Mouse (Mus musculus) neural tube, embryonic 12.5 days (tissue): ENCODE data around the gene Rarb. TPM values are rescaled to one million over a fixed set of nuclear protein-coding genes. Genes with fewer than 3 reads are reported as not detected.

Experiments used
- ATAC-seq: fragments of 200-750 bp; cut with Nextera tagmentation; 2 replicates; pipeline ENCODE4 v1.8.0; 2017; ENCODE audit warnings: low read depth, mild to moderate bottlenecking, moderate TSS enrichment, moderate library complexity; ENCODE audit not compliant: low FRiP score
- H3K27ac ChIP-seq: fragments of 300-500 bp; sonication (generic); 2 replicates; pipeline ENCODE4 v1.5.1; 2016
- H3K27me3 ChIP-seq: fragments of 300-500 bp; sonication (generic); replicated peaks from 2 replicates; pipeline ENCODE4 v1.6.1; 2016; ENCODE audit warnings: mild to moderate bottlenecking
- H3K36me3 ChIP-seq: fragments of 300-500 bp; sonication (generic); 2 replicates; pipeline ENCODE4 v1.6.1; 2016; ENCODE audit warnings: mild to moderate bottlenecking
- H3K4me1 ChIP-seq: fragments of 300-500 bp; sonication (generic); 2 replicates; pipeline ENCODE4 v1.6.1; 2016
- H3K4me2 ChIP-seq: fragments of 300-500 bp; sonication (generic); replicated peaks from 2 replicates; pipeline ENCODE4 v1.6.1; 2016; ENCODE audit warnings: mild to moderate bottlenecking
- H3K4me3 ChIP-seq: fragments of 300-500 bp; sonication (generic); 2 replicates; pipeline ENCODE4 v1.5.1; 2016
- H3K9ac ChIP-seq: fragments of 300-500 bp; sonication (generic); 2 replicates; pipeline ENCODE4 v1.6.1; 2016; ENCODE audit warnings: mild to moderate bottlenecking
- H3K9me3 ChIP-seq: fragments of 300-500 bp; sonication (generic); 2 replicates; pipeline ENCODE4 v1.6.1; 2016; ENCODE audit warnings: mild to moderate bottlenecking
- WGBS: fragments of 180-500 bp; shearing (Covaris S2); methylation state at CpG from one replicate; pipeline ENCODE4 v1.1.7; 2016; 5-methylcytosine and 5-hydroxymethylcytosine counted together
- polyA plus RNA-seq: library from polyadenylated mRNA; unstranded; fragments of >200 nt; fragmentation: Nextera tagmentation; extraction: Ambion mirVana; gene quantifications from 2 replicates; pipeline ENCODE4 v1.2.1, GENCODE M21; 2016

Rarb gene
- polyA plus RNA-seq, 1 experiment from 2014 or later: 47.5 TPM

DNA sequence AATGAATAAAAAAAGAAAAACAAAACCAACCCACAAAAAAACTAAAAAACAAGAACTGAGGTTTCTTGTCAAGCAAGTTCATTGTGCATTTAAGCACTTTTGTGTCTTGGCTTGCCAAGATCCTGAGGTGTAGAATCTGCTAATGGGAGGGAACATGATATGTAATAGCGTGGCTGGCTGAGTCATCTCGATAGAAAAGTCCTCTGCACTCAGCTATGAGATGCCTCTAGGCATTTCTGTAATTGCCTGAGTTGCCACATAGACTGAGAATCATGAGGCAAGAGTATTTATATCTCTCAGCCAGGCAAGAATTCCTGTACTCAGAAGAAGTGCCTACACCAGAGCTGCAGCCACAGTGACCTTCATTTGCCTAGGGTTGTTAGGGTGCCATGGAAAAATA lies 385.8 kb downstream of the Rarb start:
- no peak overlapping the region for H3K9ac ChIP-seq
- H3K9me3 ChIP-seq: no peaks in the 10 kb centered on the region
- no peaks in the 10 kb centered on the region for H3K4me1 ChIP-seq
- no peaks in the 10 kb centered on the region for H3K27me3 ChIP-seq
- WGBS: 76% methylated on average over 2 of the region's 2 CpGs
- no peak overlapping the region for H3K27ac ChIP-seq
- H3K36me3 ChIP-seq: peaks cover 59% of the 10 kb centered on the region
- H3K4me2 ChIP-seq: no peak overlapping the region
- ATAC-seq: no peak
- no peak overlapping the region for H3K4me3 ChIP-seq

DNA sequence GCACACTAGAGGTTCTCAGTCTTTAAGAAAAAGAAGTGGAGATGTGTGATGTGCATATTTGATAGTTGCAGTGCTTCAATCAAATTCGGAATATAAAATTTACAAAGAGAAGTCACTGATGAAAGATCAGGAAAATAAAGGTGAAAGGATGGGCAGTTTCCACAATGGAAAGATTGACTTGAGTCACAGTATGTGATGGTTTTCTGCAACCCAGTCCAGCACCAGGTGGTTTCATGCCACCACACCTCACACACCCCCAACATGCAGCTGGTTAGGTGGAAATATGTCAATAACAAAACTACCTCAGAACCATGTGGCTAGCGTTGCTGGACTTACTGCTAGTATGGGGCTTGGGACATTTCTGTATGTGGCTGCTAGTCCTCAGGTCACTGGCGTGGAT lies 386.4 kb downstream of the Rarb start:
- H3K4me3 ChIP-seq: no peak overlapping the region
- ATAC-seq: no peak
- H3K4me2 ChIP-seq: no peak overlapping the region
- H3K36me3 ChIP-seq: peaks cover 59% of the 10 kb centered on the region
- no peaks in the 10 kb centered on the region for H3K9me3 ChIP-seq
- H3K9ac ChIP-seq: no peak overlapping the region
- no peaks in the 10 kb centered on the region for H3K27me3 ChIP-seq
- no peak overlapping the region for H3K27ac ChIP-seq
- no peaks in the 10 kb centered on the region for H3K4me1 ChIP-seq
- WGBS: 91% methylated on average over 3 of the region's 3 CpGs

DNA sequence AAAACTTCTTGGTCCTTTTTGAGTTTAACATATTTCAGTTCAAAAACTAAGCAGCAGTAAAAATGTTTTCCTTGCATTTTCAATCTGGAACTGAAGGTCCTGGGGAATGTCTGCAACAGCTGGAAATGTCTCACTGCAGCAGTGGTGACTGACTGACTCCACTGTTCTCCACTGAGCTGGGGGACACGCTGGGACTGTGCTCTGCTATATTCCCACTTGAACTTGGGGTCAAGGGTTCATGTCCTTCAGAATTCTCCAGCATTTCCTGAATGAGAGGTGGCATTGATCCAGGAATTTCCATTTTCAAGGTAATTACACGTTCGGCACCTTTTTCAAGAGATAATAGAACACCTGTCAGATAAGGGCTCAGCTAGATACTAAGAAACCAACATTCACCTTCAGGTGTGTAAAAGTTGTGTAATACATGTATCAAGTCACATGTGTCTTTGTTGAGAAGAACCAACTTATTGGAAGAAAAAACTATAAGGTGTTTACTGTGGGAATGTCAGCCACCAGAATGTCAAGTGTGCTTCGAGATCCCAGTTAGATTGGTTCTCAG lies 386.9 kb downstream of the Rarb start:
- H3K36me3 ChIP-seq: peaks cover 55% of the 10 kb centered on the region
- H3K9ac ChIP-seq: no peak overlapping the region
- no peak overlapping the region for H3K4me2 ChIP-seq
- no peaks in the 10 kb centered on the region for H3K9me3 ChIP-seq
- WGBS: 74% methylated on average over 4 of the region's 4 CpGs
- no peaks in the 10 kb centered on the region for H3K27me3 ChIP-seq
- H3K4me3 ChIP-seq: no peak overlapping the region
- H3K27ac ChIP-seq: no peak overlapping the region
- no peaks in the 10 kb centered on the region for H3K4me1 ChIP-seq
- no peak for ATAC-seq

DNA sequence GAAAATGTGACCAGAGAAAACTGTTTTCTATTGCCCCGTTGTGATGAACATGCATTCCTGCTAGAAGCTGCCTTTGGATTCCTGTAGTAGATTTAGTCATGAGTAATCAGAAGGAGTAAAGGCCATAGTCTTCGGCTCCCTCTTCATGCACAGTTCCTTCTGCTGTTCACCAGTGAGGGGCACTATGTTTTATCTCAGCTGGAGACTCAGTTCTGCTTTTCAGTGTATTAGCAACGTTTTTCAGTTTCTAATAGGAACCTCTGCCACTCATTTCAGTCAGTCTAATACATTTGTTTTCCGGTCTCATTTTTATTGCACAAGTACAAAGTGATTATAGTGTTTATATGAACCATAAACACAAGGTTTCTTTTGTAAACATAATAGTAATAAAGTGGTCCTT lies 391.4 kb downstream of the Rarb start:
- no peak overlapping the region for H3K9ac ChIP-seq
- H3K4me1 ChIP-seq: no peaks in the 10 kb centered on the region
- peaks cover 37% of the 10 kb centered on the region for H3K36me3 ChIP-seq
- WGBS: 77% methylated on average over 4 of the region's 4 CpGs
- no peak overlapping the region for H3K27ac ChIP-seq
- no peaks in the 10 kb centered on the region for H3K27me3 ChIP-seq
- no peaks in the 10 kb centered on the region for H3K9me3 ChIP-seq
- H3K4me2 ChIP-seq: no peak overlapping the region
- H3K4me3 ChIP-seq: no peak overlapping the region
- ATAC-seq: no peak

DNA sequence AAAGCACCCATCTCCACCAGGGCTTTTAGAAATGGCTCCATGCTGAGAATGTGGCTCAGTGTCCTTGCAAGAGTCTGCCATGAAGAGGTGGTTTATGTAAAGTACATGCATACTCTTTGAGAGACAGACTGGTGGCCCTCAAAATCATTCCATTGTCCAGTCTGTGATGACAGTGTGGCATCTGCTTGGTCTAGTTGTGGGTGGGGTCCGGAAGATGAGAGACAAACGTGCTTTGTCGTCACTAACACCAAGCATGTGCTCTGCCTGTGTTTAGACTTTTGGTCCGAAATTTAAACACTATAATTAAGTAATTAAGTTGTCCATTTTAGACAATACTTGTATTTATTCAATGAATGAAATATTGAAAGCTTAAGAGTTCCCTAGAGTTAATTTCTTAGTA lies 404.8 kb downstream of the Rarb start:
- no peaks in the 10 kb centered on the region for H3K9me3 ChIP-seq
- ATAC-seq: no peak
- no peaks in the 10 kb centered on the region for H3K27me3 ChIP-seq
- no peak overlapping the region for H3K4me3 ChIP-seq
- H3K36me3 ChIP-seq: peaks cover 23% of the 10 kb centered on the region
- H3K4me1 ChIP-seq: no peaks in the 10 kb centered on the region
- 86% methylated on average over 4 of the region's 4 CpGs for WGBS
- H3K9ac ChIP-seq: no peak overlapping the region
- H3K27ac ChIP-seq: no peak overlapping the region
- H3K4me2 ChIP-seq: no peak overlapping the region

DNA sequence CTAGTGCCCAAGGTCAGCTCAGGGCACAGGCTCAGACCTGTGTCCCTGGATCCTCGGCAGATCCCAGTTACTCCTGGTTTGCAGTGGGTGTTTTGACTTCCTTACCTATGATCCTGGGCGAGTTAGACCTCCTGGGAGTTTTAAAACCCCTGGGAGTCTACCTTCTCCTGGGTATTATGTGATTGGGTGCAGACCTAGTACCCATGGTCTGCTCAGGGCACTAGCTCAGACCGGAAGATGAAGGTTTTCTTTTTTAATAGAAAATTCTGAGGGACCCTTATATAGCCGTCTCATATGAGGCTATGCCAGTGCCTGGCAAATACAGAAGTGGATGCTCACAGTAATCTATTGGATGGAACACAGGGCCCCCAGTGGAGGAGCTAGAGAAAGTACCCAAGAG lies 413.8 kb downstream of the Rarb start:
- Histone ChIP-seq H3K9ac (no peak overlapping the region), H3K9me3 (no peaks in the 10 kb centered on the region), H3K27ac (no peak overlapping the region), H3K36me3 (peaks cover 27% of the 10 kb centered on the region), H3K4me3 (no peak overlapping the region), H3K4me2 (no peak overlapping the region), H3K27me3 (no peaks in the 10 kb centered on the region), H3K4me1 (no peaks in the 10 kb centered on the region)
- no peak for ATAC-seq
- 97% methylated on average over 4 of the region's 4 CpGs for WGBS

DNA sequence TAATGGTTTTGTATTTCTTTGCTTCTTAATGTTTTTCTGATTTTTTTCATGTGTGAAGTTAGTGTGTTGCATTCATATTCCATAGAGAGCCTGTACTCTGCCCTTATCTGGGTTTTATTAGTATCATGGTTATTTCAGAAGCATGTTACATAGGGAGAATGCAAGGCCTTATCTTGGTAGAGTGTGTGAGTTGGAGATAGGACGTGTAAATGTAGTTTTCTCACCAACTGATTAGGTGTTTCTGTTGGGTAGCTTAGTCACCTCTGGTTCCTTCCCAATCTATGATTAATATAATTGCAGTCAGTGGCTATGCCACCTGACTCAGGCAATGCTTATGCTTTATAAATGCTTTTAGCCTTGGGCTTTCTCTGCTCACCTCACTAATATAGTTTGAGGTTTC lies 434.2 kb downstream of the Rarb start:
- WGBS: 76% methylated on average over 1 of the region's 1 CpGs
- no peak overlapping the region for H3K4me3 ChIP-seq
- ATAC-seq: no peak
- H3K27me3 ChIP-seq: no peaks in the 10 kb centered on the region
- H3K27ac ChIP-seq: no peak overlapping the region
- no peak overlapping the region for H3K4me2 ChIP-seq
- H3K9me3 ChIP-seq: no peaks in the 10 kb centered on the region
- H3K9ac ChIP-seq: no peak overlapping the region
- peaks cover 5% of the 10 kb centered on the region; the same call in 1 of the 2 replicates for H3K4me1 ChIP-seq
- peaks cover 5% of the 10 kb centered on the region; the same call in 1 of the 2 replicates for H3K36me3 ChIP-seq
